Mouse (Mus musculus) lung, adult 2 months (tissue): ENCODE results near the gene Qpct.

Experiments used
- CTCF ChIP-seq: fragments of 200-500 bp; IDR thresholded peaks from 2 replicates; pipeline ENCODE4 v1.5.1; 2011; ENCODE audit warnings: mild to moderate bottlenecking, low read length, control low read depth; ENCODE audit not compliant: insufficient read depth
- POLR2A ChIP-seq: fragments of 200-500 bp; IDR thresholded peaks from 2 replicates; pipeline ENCODE4 v1.6.1; 2011; ENCODE audit warnings: low read depth, mild to moderate bottlenecking, control low read depth, low read length, borderline replicate concordance; ENCODE audit errors: extremely low read depth

DNA sequence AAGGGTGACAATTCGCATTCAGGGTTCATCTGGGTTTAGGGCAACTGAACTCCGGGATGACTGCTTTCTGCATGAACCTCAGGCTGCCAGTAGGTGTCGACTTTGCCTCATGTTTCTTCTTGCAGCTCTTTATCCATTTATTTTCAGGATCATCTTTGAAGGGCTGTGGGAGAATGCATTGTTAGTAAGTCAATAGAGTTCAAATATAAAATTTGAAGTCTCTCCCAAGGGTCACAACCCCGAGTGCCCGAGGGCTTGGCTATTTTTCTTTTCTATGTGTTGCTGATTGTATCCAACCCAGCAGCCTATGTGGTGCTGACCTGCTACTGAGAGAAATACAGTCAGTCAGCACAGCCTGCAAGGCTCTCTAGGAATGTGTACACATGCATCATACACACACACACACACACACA, 59.2 kb downstream of the Qpct start:
- TF ChIP-seq CTCF (peak; percentile 91), POLR2A (no peak)
